In the genomic region with DNA sequence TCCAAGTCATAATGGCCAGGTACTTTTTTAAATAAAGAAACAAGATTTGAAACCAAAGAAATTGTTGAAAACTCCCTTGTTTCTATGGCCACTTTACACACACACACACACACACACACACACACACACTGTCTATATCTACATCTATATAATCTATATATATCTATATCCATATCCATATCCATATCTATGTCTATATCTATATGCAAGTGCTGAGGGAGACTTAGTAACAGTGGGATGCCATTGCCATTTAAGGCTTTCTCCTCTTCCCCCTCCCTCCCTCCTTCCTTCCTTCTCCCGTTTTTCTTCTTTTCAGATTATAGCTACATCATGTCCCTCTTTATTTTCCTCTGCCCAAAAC, we compare ENCODE assay signal across 13 mouse cellular contexts. TPM values are rescaled to one million over a fixed set of nuclear protein-coding genes. Genes with fewer than 3 reads are reported as not detected.
DNase-seq lines count a peak whose midpoint lies in the region; ATAC-seq and TF ChIP-seq lines count a peak whose summit lies in the region.
"Had no signal": no experiment of that assay in that cellular context is flagged by ENCODE, and none has a peak within 500 bp of the region (broad histone marks: within the 10 kb centered on the region; RNA-seq: fewer than 3 reads in every experiment).

No protein-coding gene starts in this region.

- no peak for TF ChIP-seq CTCF in hindbrain, postnatal 0 days (IDR thresholded peaks at IDR 0.05; ENCODE audit: low read depth)

- no peak for DNase-seq in hindbrain, postnatal 0 days (ENCODE audit: low spot score)
- DNase-seq in thymus, postnatal 25 days, result no peak
- DNase-seq in layer of hippocampus, adult 8-10 months (ENCODE audit: low spot score in 2 of 2), result no peak

- H3K9ac ChIP-seq in forebrain, embryonic 13.5 days, result no peak overlapping the region
- no peak overlapping the region for H3K9ac ChIP-seq in forebrain, embryonic 12.5 days
- no peak overlapping the region for H3K9ac ChIP-seq in kidney, embryonic 16.5 days (replicated peaks; ENCODE audit: low read length)
- H3K9ac ChIP-seq in kidney, embryonic 15.5 days, result no peak overlapping the region
- H3K9ac ChIP-seq in hindbrain, postnatal 0 days (replicated peaks; ENCODE audit: low read length), result no peak overlapping the region
- H3K9ac ChIP-seq in neural tube, embryonic 13.5 days, result no peak overlapping the region

- no peaks in the 10 kb centered on the region for H3K9me3 ChIP-seq in forebrain, embryonic 13.5 days (replicated peaks)
- no peaks in the 10 kb centered on the region for H3K9me3 ChIP-seq in forebrain, embryonic 12.5 days
- no peaks in the 10 kb centered on the region for H3K9me3 ChIP-seq in kidney, embryonic 16.5 days (ENCODE audit: low read length)
- no peaks in the 10 kb centered on the region for H3K9me3 ChIP-seq in kidney, embryonic 15.5 days (replicated peaks)
- H3K9me3 ChIP-seq in hindbrain, postnatal 0 days (ENCODE audit: low read length), result no peaks in the 10 kb centered on the region
- H3K9me3 ChIP-seq in neural tube, embryonic 13.5 days, result no peaks in the 10 kb centered on the region
- H3K9me3 ChIP-seq: embryonic facial prominence, embryonic 10.5 days; heart, embryonic 10.5 days had no signal

- H3K27me3 ChIP-seq in forebrain, embryonic 13.5 days, result no peaks in the 10 kb centered on the region
- H3K27me3 ChIP-seq in forebrain, embryonic 12.5 days, result no peaks in the 10 kb centered on the region
- H3K27me3 ChIP-seq in kidney, embryonic 16.5 days (ENCODE audit: insufficient read depth, low read length), result no peaks in the 10 kb centered on the region
- H3K27me3 ChIP-seq in kidney, embryonic 15.5 days, result no peaks in the 10 kb centered on the region
- H3K27me3 ChIP-seq in hindbrain, postnatal 0 days (ENCODE audit: insufficient read depth, low read length), result no peaks in the 10 kb centered on the region
- no peaks in the 10 kb centered on the region for H3K27me3 ChIP-seq in neural tube, embryonic 13.5 days
- H3K27me3 ChIP-seq: Patski had no signal

- no peak overlapping the region for H3K27ac ChIP-seq in forebrain, embryonic 13.5 days
- H3K27ac ChIP-seq in forebrain, embryonic 12.5 days, result no peak overlapping the region
- no peak overlapping the region for H3K27ac ChIP-seq in kidney, embryonic 16.5 days (ENCODE audit: low read length)
- no peak overlapping the region for H3K27ac ChIP-seq in kidney, embryonic 15.5 days
- peak overlapping the region; percentile 16; the same call in 1 of the 2 replicates for H3K27ac ChIP-seq in hindbrain, postnatal 0 days
- no peak overlapping the region for H3K27ac ChIP-seq in neural tube, embryonic 13.5 days (replicated peaks)
- H3K27ac ChIP-seq: embryonic facial prominence, embryonic 10.5 days; heart, embryonic 10.5 days had no signal

- no peaks in the 10 kb centered on the region for H3K36me3 ChIP-seq in forebrain, embryonic 13.5 days (ENCODE audit: poor library complexity, severe bottlenecking)
- no peaks in the 10 kb centered on the region for H3K36me3 ChIP-seq in forebrain, embryonic 12.5 days (replicated peaks)
- no peaks in the 10 kb centered on the region for H3K36me3 ChIP-seq in kidney, embryonic 16.5 days (ENCODE audit: insufficient read depth, low read length)
- no peaks in the 10 kb centered on the region for H3K36me3 ChIP-seq in kidney, embryonic 15.5 days
- no peaks in the 10 kb centered on the region for H3K36me3 ChIP-seq in hindbrain, postnatal 0 days (ENCODE audit: insufficient read depth, low read length)
- H3K36me3 ChIP-seq in neural tube, embryonic 13.5 days, result no peaks in the 10 kb centered on the region
- H3K36me3 ChIP-seq: embryonic facial prominence, embryonic 10.5 days; heart, embryonic 10.5 days had no signal

- peaks cover 6% of the 10 kb centered on the region; the same call in 1 of the 2 replicates for H3K4me1 ChIP-seq in forebrain, embryonic 13.5 days
- peaks cover 8% of the 10 kb centered on the region for H3K4me1 ChIP-seq in forebrain, embryonic 12.5 days
- H3K4me1 ChIP-seq in kidney, embryonic 16.5 days (ENCODE audit: insufficient read depth, low read length), result peaks cover 10% of the 10 kb centered on the region; the same call in 1 of the 2 replicates
- peaks cover 6% of the 10 kb centered on the region; the same call in 1 of the 2 replicates for H3K4me1 ChIP-seq in kidney, embryonic 15.5 days
- H3K4me1 ChIP-seq in hindbrain, postnatal 0 days (ENCODE audit: insufficient read depth, low read length), result no peaks in the 10 kb centered on the region
- H3K4me1 ChIP-seq in neural tube, embryonic 13.5 days (replicated peaks), result 0 out of 2 replicates have a peak, but pooled peaks cover 5% of the 10 kb centered on the region

- no peak overlapping the region; the same call in 1 of the 2 replicates for H3K4me2 ChIP-seq in forebrain, embryonic 13.5 days
- no peak overlapping the region for H3K4me2 ChIP-seq in forebrain, embryonic 12.5 days
- no peak overlapping the region for H3K4me2 ChIP-seq in kidney, embryonic 16.5 days (replicated peaks; ENCODE audit: low read depth, low read length)
- H3K4me2 ChIP-seq in kidney, embryonic 15.5 days, result no peak overlapping the region
- peak overlapping the region; percentile 71; the same call in 1 of the 2 replicates for H3K4me2 ChIP-seq in hindbrain, postnatal 0 days (ENCODE audit: low read depth, low read length)
- peak overlapping the region; percentile 58 for H3K4me2 ChIP-seq in neural tube, embryonic 13.5 days

- WGBS in forebrain, embryonic 13.5 days, result 19% methylated on average over 1 of the region's 1 CpGs
- 38% methylated on average over 1 of the region's 1 CpGs for WGBS in forebrain, embryonic 12.5 days
- 25% methylated on average over 1 of the region's 1 CpGs for WGBS in kidney, embryonic 16.5 days
- 21% methylated on average over 1 of the region's 1 CpGs for WGBS in kidney, embryonic 15.5 days
- 13% methylated on average over 1 of the region's 1 CpGs for WGBS in hindbrain, postnatal 0 days
- 18% methylated on average over 1 of the region's 1 CpGs for WGBS in neural tube, embryonic 13.5 days

- no peak overlapping the region for H3K4me3 ChIP-seq in forebrain, embryonic 13.5 days
- no peak overlapping the region for H3K4me3 ChIP-seq in forebrain, embryonic 12.5 days (replicated peaks)
- H3K4me3 ChIP-seq in kidney, embryonic 16.5 days (ENCODE audit: low read length), result no peak overlapping the region
- H3K4me3 ChIP-seq in kidney, embryonic 15.5 days (replicated peaks), result no peak overlapping the region
- no peak overlapping the region; the same call in 1 of the 2 replicates for H3K4me3 ChIP-seq in hindbrain, postnatal 0 days (ENCODE audit: low read length)
- no peak overlapping the region for H3K4me3 ChIP-seq in neural tube, embryonic 13.5 days

- ATAC-seq in forebrain, embryonic 13.5 days, result peak; percentile 42; the same call in 1 of the 2 replicates
- no peak for ATAC-seq in forebrain, embryonic 12.5 days (ENCODE audit: low FRiP score)
- ATAC-seq in kidney, embryonic 16.5 days (ENCODE audit: low FRiP score, low TSS enrichment), result 0 out of 2 replicates have a peak, but pooled peaks have one; percentile 31
- ATAC-seq in kidney, embryonic 15.5 days (replicated peaks; ENCODE audit: low FRiP score), result no peak
- ATAC-seq in hindbrain, postnatal 0 days, result peak; percentile 33; the same call in 1 of the 2 replicates
- ATAC-seq in neural tube, embryonic 13.5 days (ENCODE audit: low read depth), result peak; percentile 44; the same call in 1 of the 2 replicates

RNA-seq across cellular contexts. Expression of gene Asb5, which starts 21.3 kb away (rescaled TPM):
- 6.0 and 6.9 TPM in 2 replicates for polyA plus RNA-seq in forebrain, embryonic 13.5 days (2015; fragmentation: Nextera tagmentation; extraction: Ambion mirVana)
- 6.3 and 7.6 TPM in 2 replicates for polyA plus RNA-seq in forebrain, embryonic 12.5 days (2016; fragmentation: Nextera tagmentation; extraction: Ambion mirVana)
- polyA plus RNA-seq in kidney, embryonic 16.5 days (2015; fragmentation: Nextera tagmentation; extraction: Ambion mirVana), result 6.6 and 6.8 TPM in 2 replicates
- 4.2 and 5.3 TPM in 2 replicates for polyA plus RNA-seq in kidney, embryonic 15.5 days (2015; fragmentation: Nextera tagmentation; extraction: Ambion mirVana)
- total RNA-seq in hindbrain, postnatal 0 days (2014; rRNA removed), result 1.0 and 11.9 TPM in 2 replicates
- 12.9 and 13.0 TPM in 2 replicates for polyA plus RNA-seq in hindbrain, postnatal 0 days (2015; fragmentation: Nextera tagmentation; extraction: Ambion mirVana)
- polyA plus RNA-seq in neural tube, embryonic 13.5 days (2015; fragmentation: Nextera tagmentation; extraction: Ambion mirVana), result 4.3 and 5.2 TPM in 2 replicates
- 1 to 10 TPM in 3 of 4 experiments, under 1 TPM in 1; 0.83 to 2.0 (median 1.3) TPM for total RNA-seq in layer of hippocampus, adult 8-10 months (2022)
- total RNA-seq: monocyte, adult 5-6 weeks had no signal
- polyA plus RNA-seq: erythroblast, embryonic 14.5 days had no signal

RNA-seq across cellular contexts. Expression of gene Spcs3, which starts 21.7 kb away (rescaled TPM):
- polyA plus RNA-seq in forebrain, embryonic 13.5 days (2015; fragmentation: Nextera tagmentation; extraction: Ambion mirVana), result 63.4 and 71.1 TPM in 2 replicates
- 85.9 and 88.2 TPM in 2 replicates for polyA plus RNA-seq in forebrain, embryonic 12.5 days (2016; fragmentation: Nextera tagmentation; extraction: Ambion mirVana)
- polyA plus RNA-seq in kidney, embryonic 16.5 days (2015; fragmentation: Nextera tagmentation; extraction: Ambion mirVana), result 98.0 and 99.3 TPM in 2 replicates
- 95.9 and 104 TPM in 2 replicates for polyA plus RNA-seq in kidney, embryonic 15.5 days (2015; fragmentation: Nextera tagmentation; extraction: Ambion mirVana)
- total RNA-seq in hindbrain, postnatal 0 days (2014; rRNA removed), result 28.9 and 29.6 TPM in 2 replicates
- 37.5 and 40.7 TPM in 2 replicates for polyA plus RNA-seq in hindbrain, postnatal 0 days (2015; fragmentation: Nextera tagmentation; extraction: Ambion mirVana)
- polyA plus RNA-seq in neural tube, embryonic 13.5 days (2015; fragmentation: Nextera tagmentation; extraction: Ambion mirVana), result 48.6 and 59.3 TPM in 2 replicates
- total RNA-seq in layer of hippocampus, adult 8-10 months (2022), result 10 to 100 TPM; 42.9 to 56.3 (median 49.4) TPM

Comparison
In these comparisons a context has a peak if more than half of its experiments do, and no peak if none do; other contexts are left out.
1. ATAC-seq: peak in forebrain, embryonic 13.5 days (single experiment), kidney, embryonic 16.5 days (single experiment), hindbrain, postnatal 0 days (single experiment) and neural tube, embryonic 13.5 days (single experiment); none in forebrain, embryonic 12.5 days (single experiment) and kidney, embryonic 15.5 days (single experiment).
2. H3K4me2 ChIP-seq: peak in hindbrain, postnatal 0 days (single experiment) and neural tube, embryonic 13.5 days (single experiment); none in forebrain, embryonic 13.5 days (single experiment), forebrain, embryonic 12.5 days (single experiment), kidney, embryonic 16.5 days (single experiment) and kidney, embryonic 15.5 days (single experiment).